Mouse (Mus musculus): Measurements from ENCODE around the gene Sspo. TPM values are rescaled to one million over a fixed set of nuclear protein-coding genes. Genes with fewer than 3 reads are reported as not detected.

The Sspo gene
- polyA plus RNA-seq, 1 experiment from 2014 or later, result 0.54 TPM

- WGBS (ENCODE audit: insufficient replicate concordance), result 63% methylated on average over 4 of the region's 4 CpGs
Observed at GRCm38 (mm10) chr6:48536091-48536490, 88.1 kb downstream of the Sspo start.

GRCm38 (mm10) chr6:48537105-48537954 is 89.3 kb downstream of the Sspo start, which contains the start of gene Atp6v0e2:
TSS of gene Atp6v0e2 (plus strand) at chr6:48537615.
- 8% methylated on average over 38 of the region's 38 CpGs for WGBS (ENCODE audit: insufficient replicate concordance)
- H3K36me3 ChIP-seq (ENCODE audit: control insufficient read depth, insufficient read depth, low read length), result no peaks in the 10 kb centered on the region
- ATAC-seq (replicated peaks; ENCODE audit: insufficient number of reproducible peaks, low FRiP score, low TSS enrichment), result no peak; the same call in 1 of the 2 replicates

More at GRCm38 (mm10) chr6:48536091-48536490, 88.1 kb downstream of the Sspo start:
- H3K27me3 ChIP-seq (ENCODE audit: control insufficient read depth, insufficient read depth, low read length), result no peaks in the 10 kb centered on the region
- H3K36me3 ChIP-seq (ENCODE audit: control insufficient read depth, insufficient read depth, low read length), result no peaks in the 10 kb centered on the region
- H3K9ac ChIP-seq (ENCODE audit: low read depth, low read length), result no peak overlapping the region
- H3K4me2 ChIP-seq, result no peak overlapping the region
- no peaks in the 10 kb centered on the region for H3K9me3 ChIP-seq (replicated peaks; ENCODE audit: control insufficient read depth, low read length)
- H3K27ac ChIP-seq (ENCODE audit: low read depth, low read length), result no peak overlapping the region
- peaks cover 3% of the 10 kb centered on the region; the same call in 1 of the 2 replicates for H3K4me1 ChIP-seq (ENCODE audit: control insufficient read depth, insufficient read depth, low read length)
- ATAC-seq (replicated peaks; ENCODE audit: insufficient number of reproducible peaks, low FRiP score, low TSS enrichment), result no peak
- no peak overlapping the region for H3K4me3 ChIP-seq (ENCODE audit: low read depth, low read length)

GRCm38 (mm10) chr6:48538841-48539737 is 91.1 kb downstream of the Sspo start:
- WGBS (ENCODE audit: insufficient replicate concordance), result 65% methylated on average over 5 of the region's 5 CpGs
- no peak for ATAC-seq (replicated peaks; ENCODE audit: insufficient number of reproducible peaks, low FRiP score, low TSS enrichment)

More at GRCm38 (mm10) chr6:48537105-48537954, 89.3 kb downstream of the Sspo start, which contains the start of gene Atp6v0e2:
- peak within 1 kb of the TSS; percentile 61 for H3K9ac ChIP-seq (ENCODE audit: low read depth, low read length)
- H3K4me2 ChIP-seq, result peak within 1 kb of the TSS; percentile 73
- H3K4me1 ChIP-seq (ENCODE audit: control insufficient read depth, insufficient read depth, low read length), result no peaks in the 10 kb centered on the region
- no peaks in the 10 kb centered on the region for H3K27me3 ChIP-seq (ENCODE audit: control insufficient read depth, insufficient read depth, low read length)
- no peak within 1 kb of the TSS for H3K27ac ChIP-seq (ENCODE audit: low read depth, low read length)
- H3K4me3 ChIP-seq (ENCODE audit: low read depth, low read length), result peak within 1 kb of the TSS; percentile 44
- H3K9me3 ChIP-seq (replicated peaks; ENCODE audit: control insufficient read depth, low read length), result no peaks in the 10 kb centered on the region

GRCm38 (mm10) chr6:48539860-48540259 is 91.8 kb downstream of the Sspo start:
- H3K9ac ChIP-seq (ENCODE audit: low read depth, low read length), result no peak overlapping the region
- no peaks in the 10 kb centered on the region for H3K4me1 ChIP-seq (ENCODE audit: control insufficient read depth, insufficient read depth, low read length)
- H3K9me3 ChIP-seq (replicated peaks; ENCODE audit: control insufficient read depth, low read length), result no peaks in the 10 kb centered on the region
- H3K4me2 ChIP-seq, result no peak overlapping the region
- H3K27ac ChIP-seq (ENCODE audit: low read depth, low read length), result no peak overlapping the region
- WGBS (ENCODE audit: insufficient replicate concordance), result 68% methylated on average over 5 of the region's 5 CpGs
- H3K36me3 ChIP-seq (ENCODE audit: control insufficient read depth, insufficient read depth, low read length), result no peaks in the 10 kb centered on the region
- no peak for ATAC-seq (replicated peaks; ENCODE audit: insufficient number of reproducible peaks, low FRiP score, low TSS enrichment)
- no peak overlapping the region for H3K4me3 ChIP-seq (ENCODE audit: low read depth, low read length)
- H3K27me3 ChIP-seq (ENCODE audit: control insufficient read depth, insufficient read depth, low read length), result no peaks in the 10 kb centered on the region

More at GRCm38 (mm10) chr6:48538841-48539737, 91.1 kb downstream of the Sspo start:
- Histone ChIP-seq H3K4me3 (ENCODE audit: low read depth, low read length) (no peak overlapping the region), H3K9me3 (replicated peaks; ENCODE audit: control insufficient read depth, low read length) (no peaks in the 10 kb centered on the region), H3K27ac (ENCODE audit: low read depth, low read length) (no peak overlapping the region), H3K9ac (ENCODE audit: low read depth, low read length) (no peak overlapping the region), H3K4me1 (ENCODE audit: control insufficient read depth, insufficient read depth, low read length) (no peaks in the 10 kb centered on the region), H3K27me3 (ENCODE audit: control insufficient read depth, insufficient read depth, low read length) (no peaks in the 10 kb centered on the region), H3K36me3 (ENCODE audit: control insufficient read depth, insufficient read depth, low read length) (no peaks in the 10 kb centered on the region), H3K4me2 (no peak overlapping the region)

- Histone ChIP-seq H3K27me3 (ENCODE audit: control insufficient read depth, insufficient read depth, low read length) (no peaks in the 10 kb centered on the region), H3K4me3 (ENCODE audit: low read depth, low read length) (no peak overlapping the region), H3K9me3 (replicated peaks; ENCODE audit: control insufficient read depth, low read length) (no peaks in the 10 kb centered on the region), H3K4me2 (no peak overlapping the region), H3K9ac (ENCODE audit: low read depth, low read length) (no peak overlapping the region), H3K36me3 (ENCODE audit: control insufficient read depth, insufficient read depth, low read length) (no peaks in the 10 kb centered on the region), H3K4me1 (ENCODE audit: control insufficient read depth, insufficient read depth, low read length) (no peaks in the 10 kb centered on the region), H3K27ac (ENCODE audit: low read depth, low read length) (no peak overlapping the region)
- no peak for ATAC-seq (replicated peaks; ENCODE audit: insufficient number of reproducible peaks, low FRiP score, low TSS enrichment)
- WGBS (ENCODE audit: insufficient replicate concordance), result 35% methylated on average over 3 of the region's 3 CpGs
Observed at GRCm38 (mm10) chr6:48540721-48541120, 92.7 kb downstream of the Sspo start.

DNA sequence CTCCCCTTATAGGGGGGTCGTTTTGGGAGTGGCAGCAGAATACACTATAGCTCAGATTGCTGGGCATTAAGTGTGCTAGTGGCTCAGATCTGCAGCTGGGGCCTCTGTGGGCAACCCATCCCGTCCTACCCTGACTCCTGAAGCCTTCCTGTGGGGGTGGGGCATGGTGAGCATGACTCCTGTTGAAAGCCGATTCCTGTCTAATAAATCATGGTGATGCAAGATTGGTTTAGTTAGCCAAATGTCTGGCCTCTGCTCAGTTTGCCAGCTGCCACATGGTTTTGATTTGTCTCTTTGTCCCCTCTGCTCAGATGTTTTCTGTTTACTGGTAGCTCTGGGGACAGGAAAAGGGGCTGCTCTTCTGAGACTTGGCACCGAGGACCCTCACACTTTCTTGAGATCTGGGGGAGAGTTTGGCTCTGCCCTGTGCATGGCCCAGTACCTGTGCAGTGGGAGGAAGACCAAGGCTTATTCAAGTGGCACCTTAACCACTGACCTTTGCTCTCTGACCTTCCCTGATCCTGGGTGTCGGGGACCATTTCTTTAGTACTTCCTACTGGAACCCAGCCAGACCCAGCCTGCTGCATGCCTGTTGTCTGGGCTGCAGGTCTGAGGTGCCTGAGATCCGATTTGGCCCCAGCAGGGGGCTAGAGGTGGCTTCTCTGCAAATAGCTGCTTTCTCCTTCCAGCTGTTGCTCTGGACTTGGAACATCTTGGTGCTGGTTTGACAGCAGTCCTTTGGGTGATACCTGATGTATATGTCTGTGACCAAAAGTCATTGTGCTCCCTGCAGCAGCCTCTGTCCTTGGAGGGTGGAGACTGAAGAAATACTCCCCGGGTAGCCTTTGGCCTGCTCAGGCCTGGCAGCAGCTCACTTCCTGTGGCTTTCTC is 93.8 kb downstream of the Sspo start:
- Histone ChIP-seq H3K27me3 (ENCODE audit: control insufficient read depth, insufficient read depth, low read length) (no peaks in the 10 kb centered on the region), H3K9me3 (replicated peaks; ENCODE audit: control insufficient read depth, low read length) (no peaks in the 10 kb centered on the region), H3K9ac (ENCODE audit: low read depth, low read length) (no peak overlapping the region), H3K4me3 (ENCODE audit: low read depth, low read length) (no peak overlapping the region), H3K27ac (ENCODE audit: low read depth, low read length) (no peak overlapping the region), H3K36me3 (ENCODE audit: control insufficient read depth, insufficient read depth, low read length) (no peaks in the 10 kb centered on the region), H3K4me1 (ENCODE audit: control insufficient read depth, insufficient read depth, low read length) (no peaks in the 10 kb centered on the region), H3K4me2 (no peak overlapping the region)
- ATAC-seq (replicated peaks; ENCODE audit: insufficient number of reproducible peaks, low FRiP score, low TSS enrichment), result no peak
- 37% methylated on average over 7 of the region's 7 CpGs for WGBS (ENCODE audit: insufficient replicate concordance)

DNA sequence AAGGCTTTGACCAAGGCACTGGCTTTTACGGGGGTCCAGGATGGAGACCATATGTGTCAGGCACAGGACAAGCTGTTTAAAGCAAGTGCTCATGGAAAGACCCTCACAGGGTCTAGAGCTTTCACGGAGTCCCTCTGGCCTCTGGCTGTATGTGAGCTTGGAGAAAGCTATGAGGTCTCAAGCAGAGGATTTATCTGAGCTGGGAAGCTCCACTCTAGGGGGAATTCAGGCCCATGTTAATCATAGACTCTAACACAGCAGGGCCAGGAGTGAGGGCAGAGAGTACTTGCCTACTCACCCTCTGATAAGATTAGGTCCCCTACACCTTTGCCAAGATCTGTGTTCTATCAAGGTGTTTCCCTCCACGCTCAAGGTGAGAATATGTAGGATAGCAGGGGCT is 94.6 kb downstream of the Sspo start:
- H3K4me3 ChIP-seq (ENCODE audit: low read depth, low read length), result no peak overlapping the region
- no peaks in the 10 kb centered on the region for H3K36me3 ChIP-seq (ENCODE audit: control insufficient read depth, insufficient read depth, low read length)
- H3K4me2 ChIP-seq, result no peak overlapping the region
- 81% methylated on average over 3 of the region's 3 CpGs for WGBS (ENCODE audit: insufficient replicate concordance)
- H3K27ac ChIP-seq (ENCODE audit: low read depth, low read length), result no peak overlapping the region
- no peaks in the 10 kb centered on the region for H3K27me3 ChIP-seq (ENCODE audit: control insufficient read depth, insufficient read depth, low read length)
- H3K9ac ChIP-seq (ENCODE audit: low read depth, low read length), result no peak overlapping the region
- no peaks in the 10 kb centered on the region for H3K9me3 ChIP-seq (replicated peaks; ENCODE audit: control insufficient read depth, low read length)
- ATAC-seq (replicated peaks; ENCODE audit: insufficient number of reproducible peaks, low FRiP score, low TSS enrichment), result no peak
- no peaks in the 10 kb centered on the region for H3K4me1 ChIP-seq (ENCODE audit: control insufficient read depth, insufficient read depth, low read length)

GRCm38 (mm10) chr6:48545251-48545650 is 97.2 kb downstream of the Sspo start:
- no peak overlapping the region for H3K4me3 ChIP-seq (ENCODE audit: low read depth, low read length)
- H3K4me2 ChIP-seq, result no peak overlapping the region
- no peaks in the 10 kb centered on the region for H3K27me3 ChIP-seq (ENCODE audit: control insufficient read depth, insufficient read depth, low read length)
- no peaks in the 10 kb centered on the region for H3K9me3 ChIP-seq (replicated peaks; ENCODE audit: control insufficient read depth, low read length)
- H3K4me1 ChIP-seq (ENCODE audit: control insufficient read depth, insufficient read depth, low read length), result no peaks in the 10 kb centered on the region
- H3K9ac ChIP-seq (ENCODE audit: low read depth, low read length), result no peak overlapping the region
- 67% methylated on average over 5 of the region's 5 CpGs for WGBS (ENCODE audit: insufficient replicate concordance)
- ATAC-seq (replicated peaks; ENCODE audit: insufficient number of reproducible peaks, low FRiP score, low TSS enrichment), result no peak
- H3K36me3 ChIP-seq (ENCODE audit: control insufficient read depth, insufficient read depth, low read length), result no peaks in the 10 kb centered on the region
- H3K27ac ChIP-seq (ENCODE audit: low read depth, low read length), result no peak overlapping the region
